Mouse (Mus musculus): Measurements from ENCODE around the gene Lsamp. TPM values are rescaled to one million over a fixed set of nuclear protein-coding genes. Genes with fewer than 3 reads are reported as not detected.
"Not testable (repeated sequence)": the region's sequence is repeated elsewhere in the genome, so short reads cannot be mapped to it uniquely, and the experiment has no call there.

Lsamp gene
- total and polyA plus RNA-seq, 3 experiments: not detected

GRCm38 (mm10) chr16:40621086-40621485, 636.9 kb downstream of the Lsamp start:
- dilution Hi-C loops (cut with MboI; ENCODE audit: extremely low pct_ligation_motif_present, extremely low pct_unique_long_range_greater_than_20kb, low sequenced_read_pairs); H3K4me3 ChIP-seq (replicated peaks in 1 of 3; ENCODE audit: low read depth in 2 of 3, low read length in 2 of 3, poor library complexity in 1 of 3); H3K27ac ChIP-seq (ENCODE audit: insufficient read depth, low read depth); H3K79me2 ChIP-seq (replicated peaks; ENCODE audit: control insufficient read depth, extremely low read depth, insufficient read depth, poor library complexity, severe bottlenecking); H3K4me1 ChIP-seq (ENCODE audit: control insufficient read depth in 1 of 2, insufficient read depth in 2 of 2); H3K4me2 ChIP-seq (ENCODE audit: insufficient read depth, low read depth, poor library complexity, severe bottlenecking); H3K9ac ChIP-seq (ENCODE audit: insufficient read depth, low read depth); H3K27me3 ChIP-seq (replicated peaks); DNase-seq (ENCODE audit: extremely low read depth); in situ Hi-C loops (cut with MboI; ENCODE audit: low pct_ligation_motif_present, low pct_unique_long_range_greater_than_20kb, low sequenced_read_pairs); H3K36me3 ChIP-seq (replicated peaks in 1 of 2; ENCODE audit: control insufficient read depth in 1 of 2, insufficient read depth in 1 of 2, low read length in 1 of 2): not testable (repeated sequence)
- H3K9me3 ChIP-seq (replicated peaks; ENCODE audit: low read length): peaks cover 49% of the 10 kb centered on the region

- dilution Hi-C loops (cut with MboI; ENCODE audit: extremely low pct_ligation_motif_present, extremely low pct_unique_long_range_greater_than_20kb, low sequenced_read_pairs) (no loop called here), in situ Hi-C loops (cut with MboI; ENCODE audit: low pct_ligation_motif_present, low pct_unique_long_range_greater_than_20kb, low sequenced_read_pairs) (no loop called here)
- Histone ChIP-seq H3K9me3 (replicated peaks; ENCODE audit: low read length) (peaks cover 48% of the 10 kb centered on the region), H3K4me3 (replicated peaks in 1 of 3; ENCODE audit: low read depth in 2 of 3, low read length in 2 of 3, poor library complexity in 1 of 3) (no peak overlapping the region), H3K27me3 (replicated peaks) (no peaks in the 10 kb centered on the region), H3K9ac (ENCODE audit: insufficient read depth, low read depth) (no peak overlapping the region), H3K27ac (ENCODE audit: insufficient read depth, low read depth) (no peak overlapping the region), H3K36me3 (replicated peaks in 1 of 2; ENCODE audit: control insufficient read depth in 1 of 2, insufficient read depth in 1 of 2, low read length in 1 of 2) (no peaks in the 10 kb centered on the region), H3K4me2 (ENCODE audit: insufficient read depth, low read depth, poor library complexity, severe bottlenecking) (no peak overlapping the region), H3K79me2 (replicated peaks; ENCODE audit: control insufficient read depth, extremely low read depth, insufficient read depth, poor library complexity, severe bottlenecking) (no peaks in the 10 kb centered on the region), H3K4me1 (ENCODE audit: control insufficient read depth in 1 of 2, insufficient read depth in 2 of 2) (no peaks in the 10 kb centered on the region)
- TF ChIP-seq SIN3A (IDR thresholded peaks at IDR 0.05; ENCODE audit: low read length): no peak
- no peak for TF ChIP-seq ZKSCAN1 (IDR thresholded peaks at IDR 0.05; ENCODE audit: borderline replicate concordance, low read depth, low read length)
- TF ChIP-seq HCFC1 (IDR thresholded peaks at IDR 0.05; ENCODE audit: low read depth, low read length): no peak
- TF ChIP-seq MYC (IDR thresholded peaks at IDR 0.05; ENCODE audit: low read depth, low read length): no peak
- TF ChIP-seq ZNF384 (IDR thresholded peaks at IDR 0.05; ENCODE audit: low read depth, low read length): no peak
- TF ChIP-seq IRF4 (IDR thresholded peaks at IDR 0.05; ENCODE audit: low read depth, low read length): no peak
- TF ChIP-seq KAT2A (IDR thresholded peaks at IDR 0.05; ENCODE audit: insufficient replicate concordance, low read length): no peak
- TF ChIP-seq SMC3 (IDR thresholded peaks at IDR 0.05; ENCODE audit: low read depth, low read length): no peak
- DNase-seq (ENCODE audit: extremely low read depth): no peak
These were observed 643.0 kb downstream of the Lsamp start for GRCm38 (mm10) chr16:40627159-40627558.

- TF ChIP-seq E2F4 (IDR thresholded peaks at IDR 0.05; ENCODE audit: insufficient replicate concordance, low read depth, low read length) (no peak), ELF1 (IDR thresholded peaks at IDR 0.05; ENCODE audit: low read depth, low read length) (no peak), ETS1 (conservative IDR thresholded peaks at IDR 0.05; ENCODE audit: low read depth, low read length) (no peak), IRF4 (IDR thresholded peaks at IDR 0.05; ENCODE audit: low read depth, low read length) (no peak), JUND (conservative IDR thresholded peaks at IDR 0.05; ENCODE audit: low read depth, low read length) (no peak), MYC (IDR thresholded peaks at IDR 0.05; ENCODE audit: low read depth, low read length) (no peak), SMC3 (IDR thresholded peaks at IDR 0.05; ENCODE audit: low read depth, low read length) (no peak), MAX (IDR thresholded peaks at IDR 0.05; ENCODE audit: low read length) (no peak), MAFK (IDR thresholded peaks at IDR 0.05; ENCODE audit: insufficient replicate concordance, low read length) (no peak), KAT2A (IDR thresholded peaks at IDR 0.05; ENCODE audit: insufficient replicate concordance, low read length) (no peak), RAD21 (IDR thresholded peaks at IDR 0.05; ENCODE audit: low read depth, low read length) (no peak), USF2 (conservative IDR thresholded peaks at IDR 0.05; ENCODE audit: low read depth, low read length) (no peak), POLR2A (IDR thresholded peaks at IDR 0.05; ENCODE audit: low read depth, low read length) (no peak), ZC3H11A (IDR thresholded peaks at IDR 0.05; ENCODE audit: low read depth, low read length) (no peak), MAZ (IDR thresholded peaks at IDR 0.05; ENCODE audit: low read depth, low read length) (no peak), ZNF384 (IDR thresholded peaks at IDR 0.05; ENCODE audit: low read depth, low read length) (no peak), TCF12 (IDR thresholded peaks at IDR 0.05; ENCODE audit: low read depth, low read length) (no peak)
- Histone ChIP-seq H3K9me3 (replicated peaks; ENCODE audit: low read length) (peaks cover 43% of the 10 kb centered on the region), H3K4me2 (ENCODE audit: insufficient read depth, low read depth, poor library complexity, severe bottlenecking) (no peak overlapping the region), H3K4me3 (replicated peaks in 1 of 3; ENCODE audit: low read depth in 2 of 3, low read length in 2 of 3, poor library complexity in 1 of 3) (no peak overlapping the region), H3K36me3 (replicated peaks in 1 of 2; ENCODE audit: control insufficient read depth in 1 of 2, insufficient read depth in 1 of 2, low read length in 1 of 2) (no peaks in the 10 kb centered on the region), H3K4me1 (ENCODE audit: control insufficient read depth in 1 of 2, insufficient read depth in 2 of 2) (no peaks in the 10 kb centered on the region), H3K27me3 (replicated peaks) (no peaks in the 10 kb centered on the region), H3K27ac (ENCODE audit: insufficient read depth, low read depth) (no peak overlapping the region), H3K79me2 (replicated peaks; ENCODE audit: control insufficient read depth, extremely low read depth, insufficient read depth, poor library complexity, severe bottlenecking) (no peaks in the 10 kb centered on the region), H3K9ac (ENCODE audit: insufficient read depth, low read depth) (no peak overlapping the region)
- in situ Hi-C loops (cut with MboI; ENCODE audit: low pct_ligation_motif_present, low pct_unique_long_range_greater_than_20kb, low sequenced_read_pairs) (no loop called here), dilution Hi-C loops (cut with MboI; ENCODE audit: extremely low pct_ligation_motif_present, extremely low pct_unique_long_range_greater_than_20kb, low sequenced_read_pairs) (no loop called here)
- no peak for DNase-seq (ENCODE audit: extremely low read depth)
These were observed 655.6 kb downstream of the Lsamp start for GRCm38 (mm10) chr16:40639621-40640371.
